Mouse (Mus musculus): Measurements from ENCODE around the gene Dazl.

DNA sequence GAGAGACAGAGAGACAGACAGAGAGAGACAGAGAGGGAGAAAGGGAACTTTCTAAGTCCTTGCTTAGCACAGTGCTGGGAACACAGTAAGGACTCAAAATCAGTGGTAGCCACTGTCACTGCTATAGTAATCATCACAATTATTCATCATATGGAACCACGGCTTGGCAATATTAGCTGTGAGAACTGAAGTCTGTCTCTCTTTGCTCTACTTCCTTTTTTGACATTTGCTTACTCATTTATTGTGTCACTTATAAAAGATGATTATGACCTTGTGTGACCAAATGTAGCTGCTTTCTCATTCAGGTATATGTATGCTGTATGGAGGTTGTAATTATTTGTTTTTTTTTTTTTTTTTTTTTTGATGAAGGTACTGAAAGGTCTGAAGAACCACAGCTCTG is 36.8 kb upstream of the Dazl start:
- TF ChIP-seq CTCF (IDR thresholded peaks at IDR 0.05; ENCODE audit: low read depth, low read length) (no peak), POLR2A (IDR thresholded peaks at IDR 0.05; ENCODE audit: borderline replicate concordance, low read depth, low read length) (no peak)
